Mouse (Mus musculus): ENCODE results near the gene Acsm3.

DNA sequence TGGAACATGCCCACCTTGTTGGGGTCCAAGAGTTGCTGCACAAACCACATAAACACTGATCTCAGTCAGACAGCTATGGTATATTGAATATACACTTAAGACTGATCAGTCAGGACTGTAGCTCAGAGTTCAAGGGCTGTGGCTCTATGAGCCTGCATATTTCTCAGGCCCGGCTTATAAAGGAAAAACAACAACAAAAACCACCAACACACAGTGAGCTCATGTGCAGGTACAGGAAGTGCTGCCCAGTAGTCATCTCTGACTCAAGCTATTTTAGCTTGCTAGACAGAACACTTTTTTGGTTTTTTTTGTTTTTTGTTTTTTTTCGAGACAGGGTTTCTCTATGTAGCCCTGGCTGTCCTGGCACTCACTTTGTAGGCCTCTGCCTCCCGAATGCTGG, 48.0 kb downstream of the Acsm3 start:
- no peak for TF ChIP-seq CTCF (IDR thresholded peaks at IDR 0.05; ENCODE audit: low read depth)
- no peak for TF ChIP-seq EP300 (IDR thresholded peaks at IDR 0.05; ENCODE audit: low read depth)

All from liver, postnatal 0 days (tissue).